In the genomic region with DNA sequence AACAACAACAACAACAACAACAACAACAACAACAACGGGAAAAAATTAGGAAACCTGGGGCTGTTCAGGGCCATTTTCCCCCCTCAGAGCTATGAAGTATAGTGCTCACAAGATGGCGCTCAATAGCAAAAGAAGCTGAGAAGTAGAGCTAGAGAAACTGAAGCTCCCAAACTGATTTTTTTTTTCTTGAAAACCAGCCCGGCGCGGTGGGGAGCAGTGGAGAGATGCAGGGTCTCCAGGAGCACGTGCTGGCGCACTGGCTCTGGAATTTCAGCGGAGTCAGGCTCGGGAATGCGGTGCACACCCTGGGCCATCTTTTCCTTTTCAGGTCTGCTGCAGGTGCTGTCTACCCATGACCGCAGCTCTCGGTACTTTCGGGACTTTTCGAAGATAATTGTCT, we compare ENCODE assay signal across 8 mouse cellular contexts.
DNase-seq lines count a peak whose midpoint lies in the region; ATAC-seq and TF ChIP-seq lines count a peak whose summit lies in the region.

No protein-coding gene starts in this region.

- H3K9ac ChIP-seq in forebrain, embryonic 13.5 days = no peak overlapping the region
- 0 out of 2 replicates have a peak overlapping the region, but pooled peaks have one; percentile 37 for H3K9ac ChIP-seq in hindbrain, embryonic 15.5 days

- H3K4me1 ChIP-seq in forebrain, embryonic 13.5 days = no peaks in the 10 kb centered on the region
- H3K4me1 ChIP-seq in hindbrain, embryonic 15.5 days (replicated peaks) = peaks cover 9% of the 10 kb centered on the region

- no peaks in the 10 kb centered on the region for H3K9me3 ChIP-seq in forebrain, embryonic 13.5 days (replicated peaks)
- H3K9me3 ChIP-seq in hindbrain, embryonic 15.5 days = no peaks in the 10 kb centered on the region

- peak overlapping the region; percentile 56 for H3K4me2 ChIP-seq in forebrain, embryonic 13.5 days
- H3K4me2 ChIP-seq in hindbrain, embryonic 15.5 days = peak overlapping the region; percentile 60

- 19% methylated on average over 14 of the region's 14 CpGs for WGBS in forebrain, embryonic 13.5 days
- WGBS in hindbrain, embryonic 15.5 days = 20% methylated on average over 14 of the region's 14 CpGs

- peak; percentile 59; the same call in 1 of the 2 replicates for TF ChIP-seq CTCF in brain, embryonic 14.5 days (IDR thresholded peaks at IDR 0.05; ENCODE audit: borderline replicate concordance, extremely low read depth, insufficient read depth, insufficient read length)

- ATAC-seq in forebrain, embryonic 13.5 days = peak; percentile 84
- ATAC-seq in hindbrain, embryonic 15.5 days (ENCODE audit: low FRiP score, low read depth) = peak; percentile 63

- peak; percentile 39 for DNase-seq in adrenal gland, adult 2 months
- no peak for DNase-seq in adrenal gland, adult 8-10 months
- peak; percentile 87 for DNase-seq in brain, embryonic 14.5 days (ENCODE audit: low read depth)
- peak; percentile 52 to 60 for DNase-seq in layer of hippocampus, postnatal 14 days (ENCODE audit: low spot score in 2 of 2)
- peak; percentile 8 for DNase-seq in lung, postnatal 25 days (ENCODE audit: low spot score)
- DNase-seq in right cerebral cortex, postnatal 25 days = peak; percentile 25

- 0 out of 2 replicates have a peak, but pooled peaks cover 7% of the 10 kb centered on the region for H3K27me3 ChIP-seq in forebrain, embryonic 13.5 days
- H3K27me3 ChIP-seq in hindbrain, embryonic 15.5 days = no peaks in the 10 kb centered on the region

- no peak for TF ChIP-seq POLR2A in brain, embryonic 14.5 days (IDR thresholded peaks at IDR 0.05; ENCODE audit: borderline replicate concordance, extremely low read depth, insufficient read depth, insufficient read length, poor library complexity, severe bottlenecking)

- H3K4me3 ChIP-seq in forebrain, embryonic 13.5 days = peak overlapping the region; percentile 24
- H3K4me3 ChIP-seq in hindbrain, embryonic 15.5 days = peak overlapping the region; percentile 29

- H3K27ac ChIP-seq in forebrain, embryonic 13.5 days = no peak overlapping the region
- no peak overlapping the region for H3K27ac ChIP-seq in hindbrain, embryonic 15.5 days (replicated peaks)

- no peaks in the 10 kb centered on the region for H3K36me3 ChIP-seq in forebrain, embryonic 13.5 days (ENCODE audit: poor library complexity, severe bottlenecking)
- no peaks in the 10 kb centered on the region for H3K36me3 ChIP-seq in hindbrain, embryonic 15.5 days
